Mouse (Mus musculus) kidney, embryonic 16.5 days (tissue): ENCODE results near the gene Pom121. TPM values are rescaled to one million over a fixed set of nuclear protein-coding genes. Genes with fewer than 3 reads are reported as not detected.

ENCODE experiments used
- ATAC-seq: fragments of 200-750 bp; cut with Nextera tagmentation; 2 replicates; pipeline ENCODE4 v1.8.0; 2017; ENCODE audit warnings: moderate TSS enrichment; ENCODE audit not compliant: low FRiP score, low TSS enrichment
- H3K27ac ChIP-seq: fragments of 300-500 bp; sonication (generic); 2 replicates; pipeline ENCODE4 v1.5.1; 2014; ENCODE audit warnings: low read length
- H3K27me3 ChIP-seq: fragments of 300-500 bp; sonication (generic); 2 replicates; pipeline ENCODE4 v1.6.1; 2014; ENCODE audit warnings: low read length, control low read depth, mixed read lengths; ENCODE audit not compliant: insufficient read depth
- H3K36me3 ChIP-seq: fragments of 300-500 bp; sonication (generic); 2 replicates; pipeline ENCODE4 v1.6.1; 2014; ENCODE audit warnings: low read length, control low read depth, mixed read lengths; ENCODE audit not compliant: insufficient read depth
- H3K4me1 ChIP-seq: fragments of 300-500 bp; sonication (generic); 2 replicates; pipeline ENCODE4 v1.6.1; 2014; ENCODE audit warnings: low read length, control low read depth, mixed read lengths; ENCODE audit not compliant: insufficient read depth
- H3K4me2 ChIP-seq: fragments of 300-500 bp; sonication (generic); replicated peaks from 2 replicates; pipeline ENCODE4 v1.6.1; 2014; ENCODE audit warnings: low read depth, low read length
- H3K4me3 ChIP-seq: fragments of 300-500 bp; sonication (generic); 2 replicates; pipeline ENCODE4 v1.5.1; 2014; ENCODE audit warnings: mild to moderate bottlenecking, low read length
- H3K9ac ChIP-seq: fragments of 300-500 bp; sonication (generic); replicated peaks from 2 replicates; pipeline ENCODE4 v1.6.1; 2014; ENCODE audit warnings: low read length
- H3K9me3 ChIP-seq: fragments of 300-500 bp; sonication (generic); 2 replicates; pipeline ENCODE4 v1.6.1; 2016; ENCODE audit warnings: low read length, control low read depth
- WGBS: fragments of 180-500 bp; shearing (Covaris S2); extraction: QIAGEN DNeasy Blood & Tissue Kit; methylation state at CpG from one replicate; pipeline ENCODE4 v1.1.7; 2014; 5-methylcytosine and 5-hydroxymethylcytosine counted together
- polyA plus RNA-seq: library from polyadenylated mRNA; unstranded; fragments of >200 nt; fragmentation: Nextera tagmentation; extraction: Ambion mirVana; gene quantifications from 2 replicates; pipeline ENCODE4 v1.2.1, GENCODE M21; 2015

Pom121 gene
- 11.4 and 13.6 TPM in 2 replicates for polyA plus RNA-seq

DNA sequence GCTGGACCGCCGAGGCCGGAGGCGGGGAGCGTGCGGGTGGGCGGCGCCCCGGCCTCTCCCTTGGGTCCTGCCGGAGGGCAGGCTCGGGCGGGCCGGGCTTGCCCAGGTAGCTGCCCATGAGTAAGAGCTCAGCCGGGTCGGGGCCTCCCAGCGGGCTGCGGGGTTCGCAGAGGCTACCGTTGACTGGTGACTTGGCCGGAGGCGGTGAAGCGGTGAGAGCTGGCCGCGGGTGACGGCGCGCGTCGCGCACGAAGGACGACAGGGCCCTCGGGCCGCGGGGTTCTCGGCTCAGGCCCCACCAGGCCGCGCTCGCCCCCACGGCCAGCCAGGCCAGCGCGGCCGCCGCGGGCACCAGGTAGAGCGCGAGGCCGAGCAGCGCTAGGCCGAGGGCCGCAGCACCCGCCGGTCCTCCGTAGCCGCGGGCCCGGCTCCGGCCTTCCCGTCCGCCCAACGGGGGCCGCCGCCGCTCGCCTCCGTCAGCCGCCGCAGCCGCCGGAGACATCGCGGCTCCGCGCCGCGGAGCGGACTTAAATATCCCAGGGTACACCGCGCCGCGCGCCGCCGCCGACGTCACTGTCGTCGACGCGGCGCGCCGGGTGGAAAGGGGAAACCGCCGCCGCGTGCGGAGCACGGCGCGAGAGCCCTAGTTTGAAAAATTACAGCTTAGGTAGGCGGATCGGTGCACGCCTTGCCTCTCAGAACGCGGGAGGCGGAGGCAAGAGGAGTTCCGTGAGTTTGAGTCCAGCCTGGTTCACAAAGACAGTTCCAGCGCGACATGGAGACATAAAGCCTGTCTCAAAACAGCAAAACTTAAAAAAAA lies at the start of gene Pom121:
Gene Pom121 (minus strand): TSS at position 543 of the 820 bp plus-strand sequence.
- ATAC-seq = peak; percentile 84
- WGBS = under 1% methylated on average over 90 of the region's 110 CpGs
- peaks cover 14% of the 10 kb centered on the region for H3K4me1 ChIP-seq
- H3K27ac ChIP-seq = peak within 1 kb of the TSS; percentile 87
- H3K36me3 ChIP-seq = peaks cover 29% of the 10 kb centered on the region
- peak within 1 kb of the TSS; percentile 66 for H3K4me2 ChIP-seq
- no peaks in the 10 kb centered on the region for H3K9me3 ChIP-seq
- no peaks in the 10 kb centered on the region for H3K27me3 ChIP-seq
- H3K4me3 ChIP-seq = peak within 1 kb of the TSS; percentile 96
- H3K9ac ChIP-seq = peak within 1 kb of the TSS; percentile 98

DNA sequence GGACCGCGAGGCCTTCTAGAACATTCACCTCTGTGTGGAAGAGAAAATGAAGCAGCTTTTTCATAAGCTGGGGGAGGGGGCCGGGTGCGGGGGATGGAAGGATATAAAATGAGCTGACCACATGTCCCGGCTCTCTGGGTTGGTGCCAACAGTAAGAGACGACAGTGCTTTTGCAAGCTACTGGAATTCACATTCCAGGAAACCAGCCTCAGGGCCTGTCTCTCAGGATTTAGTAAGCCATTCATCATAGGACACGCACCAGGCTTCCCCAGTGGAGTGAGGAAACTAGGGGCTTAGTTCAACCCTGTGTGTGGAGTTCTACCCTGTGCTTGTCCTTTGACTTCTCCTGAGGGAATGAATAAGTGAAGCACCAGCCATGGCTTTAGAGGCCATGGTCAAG lies 48.1 kb upstream of the Pom121 start:
- Histone ChIP-seq H3K4me1 (0 out of 2 replicates have a peak, but pooled peaks cover 8% of the 10 kb centered on the region), H3K9me3 (no peaks in the 10 kb centered on the region), H3K9ac (no peak overlapping the region), H3K36me3 (peaks cover 40% of the 10 kb centered on the region), H3K27ac (peak overlapping the region; percentile 75), H3K4me2 (0 out of 2 replicates have a peak overlapping the region, but pooled peaks have one; percentile 8), H3K27me3 (no peaks in the 10 kb centered on the region), H3K4me3 (no peak overlapping the region)
- ATAC-seq = peak; percentile 90
- 43% methylated on average over 7 of the region's 7 CpGs for WGBS

GRCm38 (mm10) chr5:135435039-135435438 lies 40.7 kb upstream of the Pom121 start:
- Histone ChIP-seq H3K9ac (no peak overlapping the region), H3K4me3 (no peak overlapping the region), H3K9me3 (peaks cover 4% of the 10 kb centered on the region; the same call in 1 of the 2 replicates), H3K27me3 (no peaks in the 10 kb centered on the region), H3K27ac (no peak overlapping the region), H3K36me3 (peaks cover 63% of the 10 kb centered on the region), H3K4me1 (no peaks in the 10 kb centered on the region), H3K4me2 (no peak overlapping the region)
- WGBS = 96% methylated on average over 10 of the region's 10 CpGs
- no peak for ATAC-seq

DNA sequence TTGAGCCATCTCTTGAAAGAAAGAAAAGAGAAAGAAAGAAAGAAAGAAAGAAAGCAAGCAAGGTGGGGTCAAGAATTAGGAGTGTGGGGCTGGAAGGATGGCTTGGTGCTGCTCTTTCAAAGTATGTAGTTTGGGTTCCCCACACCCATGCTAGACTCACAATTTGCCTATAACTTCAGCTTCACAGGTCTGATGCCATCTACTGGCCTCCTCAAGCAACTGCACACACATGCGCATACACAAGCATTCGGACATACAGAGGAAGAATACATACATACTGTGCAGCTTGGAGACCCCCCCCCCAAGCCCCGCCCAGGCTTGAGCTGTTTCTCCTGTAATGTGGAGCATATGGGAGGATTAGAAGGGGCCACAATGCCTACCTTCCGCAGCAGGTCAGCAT lies 39.5 kb upstream of the Pom121 start:
- Histone ChIP-seq H3K4me3 (no peak overlapping the region), H3K9me3 (peaks cover 4% of the 10 kb centered on the region; the same call in 1 of the 2 replicates), H3K27me3 (no peaks in the 10 kb centered on the region), H3K4me2 (no peak overlapping the region), H3K9ac (no peak overlapping the region), H3K4me1 (no peaks in the 10 kb centered on the region), H3K27ac (no peak overlapping the region), H3K36me3 (peaks cover 69% of the 10 kb centered on the region)
- no peak for ATAC-seq
- WGBS = 97% methylated on average over 4 of the region's 4 CpGs

GRCm38 (mm10) chr5:135431111-135431510 lies 36.8 kb upstream of the Pom121 start:
- Histone ChIP-seq H3K9ac (no peak overlapping the region), H3K36me3 (peaks cover 80% of the 10 kb centered on the region), H3K27ac (no peak overlapping the region), H3K9me3 (peaks cover 4% of the 10 kb centered on the region; the same call in 1 of the 2 replicates), H3K27me3 (no peaks in the 10 kb centered on the region), H3K4me1 (no peaks in the 10 kb centered on the region), H3K4me2 (no peak overlapping the region), H3K4me3 (no peak overlapping the region)
- no peak for ATAC-seq
- 71% methylated on average over 6 of the region's 6 CpGs for WGBS

- no peak overlapping the region for H3K4me3 ChIP-seq
- no peak for ATAC-seq
- no peaks in the 10 kb centered on the region for H3K27me3 ChIP-seq
- H3K9me3 ChIP-seq = no peaks in the 10 kb centered on the region
- no peak overlapping the region for H3K9ac ChIP-seq
- no peaks in the 10 kb centered on the region for H3K4me1 ChIP-seq
- 74% methylated on average over 5 of the region's 5 CpGs for WGBS
- H3K27ac ChIP-seq = no peak overlapping the region
- no peak overlapping the region for H3K4me2 ChIP-seq
- H3K36me3 ChIP-seq = peaks cover 81% of the 10 kb centered on the region
Observed at GRCm38 (mm10) chr5:135428786-135429185, 34.4 kb upstream of the Pom121 start.

GRCm38 (mm10) chr5:135410266-135410665 lies 15.9 kb upstream of the Pom121 start:
- Histone ChIP-seq H3K36me3 (peaks cover 46% of the 10 kb centered on the region), H3K27ac (no peak overlapping the region), H3K4me2 (no peak overlapping the region), H3K4me1 (no peaks in the 10 kb centered on the region), H3K27me3 (no peaks in the 10 kb centered on the region), H3K9me3 (no peaks in the 10 kb centered on the region; the same call in 1 of the 2 replicates), H3K9ac (no peak overlapping the region), H3K4me3 (no peak overlapping the region)
- ATAC-seq = no peak
- WGBS = 86% methylated on average over 9 of the region's 9 CpGs

DNA sequence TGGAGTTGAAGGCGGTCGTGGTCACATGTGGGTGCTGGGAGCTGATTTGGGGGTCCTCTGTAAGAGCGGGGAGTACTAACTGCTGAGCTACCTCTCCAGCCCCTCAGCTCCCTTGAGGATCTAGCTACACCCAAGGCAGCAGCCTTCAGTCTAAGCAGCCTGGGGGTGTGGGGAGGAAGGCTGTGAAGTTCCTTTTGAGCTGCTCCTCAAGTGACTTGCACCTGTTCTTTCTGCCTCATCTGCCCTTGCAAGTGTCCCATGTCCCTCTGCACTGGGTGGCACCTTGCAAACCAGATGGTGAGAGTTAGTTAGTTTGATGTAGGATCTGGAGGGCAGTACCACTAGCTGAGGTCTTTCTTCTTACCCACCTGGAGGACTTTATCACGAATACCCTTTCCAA lies 13.8 kb upstream of the Pom121 start:
- Histone ChIP-seq H3K4me1 (no peaks in the 10 kb centered on the region), H3K9ac (no peak overlapping the region), H3K36me3 (peaks cover 26% of the 10 kb centered on the region), H3K9me3 (no peaks in the 10 kb centered on the region), H3K4me2 (no peak overlapping the region), H3K27ac (no peak overlapping the region), H3K27me3 (no peaks in the 10 kb centered on the region), H3K4me3 (no peak overlapping the region)
- ATAC-seq = no peak
- WGBS = 80% methylated on average over 4 of the region's 4 CpGs

- Histone ChIP-seq H3K36me3 (peaks cover 14% of the 10 kb centered on the region), H3K27me3 (no peaks in the 10 kb centered on the region), H3K9me3 (no peaks in the 10 kb centered on the region), H3K4me2 (no peak overlapping the region), H3K4me3 (no peak overlapping the region), H3K27ac (no peak overlapping the region), H3K9ac (no peak overlapping the region), H3K4me1 (no peaks in the 10 kb centered on the region)
- ATAC-seq = no peak
- 86% methylated on average over 8 of the region's 9 CpGs for WGBS
Observed at GRCm38 (mm10) chr5:135405437-135405836, 11.1 kb upstream of the Pom121 start.

DNA sequence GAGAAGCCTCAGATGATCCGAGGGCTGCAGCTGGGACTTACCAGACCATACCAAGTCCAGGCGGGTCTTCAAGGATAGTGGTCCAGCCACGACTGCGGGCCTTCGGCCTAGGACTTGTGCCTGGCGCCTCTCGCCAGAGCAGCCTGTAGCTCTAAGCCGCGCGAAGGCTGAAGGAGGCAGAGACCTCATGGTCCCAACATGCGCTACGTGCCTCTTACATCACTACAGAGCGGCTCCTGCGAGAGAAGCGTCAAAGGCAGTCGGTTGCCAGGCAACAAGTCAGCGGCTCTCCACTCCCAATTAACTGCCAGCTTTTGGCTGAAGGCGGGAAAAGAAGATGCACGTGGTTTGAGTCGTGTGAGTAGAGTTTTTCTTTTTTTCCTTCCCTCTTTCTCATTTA lies 10.3 kb upstream of the Pom121 start:
- peak; percentile 46; the same call in 1 of the 2 replicates for ATAC-seq
- H3K4me2 ChIP-seq = no peak overlapping the region
- 39% methylated on average over 20 of the region's 20 CpGs for WGBS

More for the DNA sequence above, 10.3 kb upstream of the Pom121 start:
- Histone ChIP-seq H3K4me3 (no peak overlapping the region), H3K36me3 (peaks cover 6% of the 10 kb centered on the region), H3K27me3 (no peaks in the 10 kb centered on the region), H3K9me3 (no peaks in the 10 kb centered on the region), H3K4me1 (no peaks in the 10 kb centered on the region), H3K27ac (no peak overlapping the region), H3K9ac (no peak overlapping the region)
